In the genomic region with DNA sequence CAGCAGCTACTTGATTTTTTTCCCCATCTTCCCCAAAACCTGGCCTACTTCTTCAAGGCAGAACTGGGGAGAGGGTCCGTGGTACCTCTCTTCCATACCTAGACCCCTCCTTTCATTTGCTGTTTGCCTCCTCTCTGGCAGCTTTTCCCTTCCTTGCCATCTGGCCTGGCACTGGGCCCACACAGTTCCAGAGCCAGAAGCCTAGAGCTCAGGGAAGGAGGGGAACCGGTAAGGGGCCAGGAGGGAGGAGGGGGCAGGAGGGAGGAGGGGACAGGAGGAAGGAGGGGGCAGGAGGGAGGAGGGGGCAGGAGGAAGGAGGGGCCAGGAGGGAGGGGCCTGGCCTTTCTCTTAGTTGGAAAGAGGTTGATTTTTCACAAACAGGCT, we compare ENCODE assay signal across 8 mouse cellular contexts. TPM values are rescaled to one million over a fixed set of nuclear protein-coding genes. Genes with fewer than 3 reads are reported as not detected.
A peak's percentile ranks its signal among the peaks of the same experiment; 100 is the strongest.
DNase-seq lines count a peak whose midpoint lies in the region; ATAC-seq and TF ChIP-seq lines count a peak whose summit lies in the region.

No protein-coding gene starts in this region.

- peaks cover 8% of the 10 kb centered on the region for H3K4me1 ChIP-seq in heart, embryonic 11.5 days (ENCODE audit: control insufficient read depth, insufficient read depth, low read length)
- peaks cover 14% of the 10 kb centered on the region for H3K4me1 ChIP-seq in limb, embryonic 10.5 days

- no peaks in the 10 kb centered on the region for H3K36me3 ChIP-seq in heart, embryonic 11.5 days (ENCODE audit: control insufficient read depth, insufficient read depth, low read length)
- H3K36me3 ChIP-seq in limb, embryonic 10.5 days, result no peaks in the 10 kb centered on the region

- 0 out of 2 replicates have a peak overlapping the region, but pooled peaks have one; percentile 29 for H3K27ac ChIP-seq in heart, embryonic 11.5 days (ENCODE audit: low read depth, low read length)
- H3K27ac ChIP-seq in limb, embryonic 10.5 days, result peak overlapping the region; percentile 56

- TF ChIP-seq CTCF in brain, embryonic 14.5 days (IDR thresholded peaks at IDR 0.05; ENCODE audit: borderline replicate concordance, extremely low read depth, insufficient read depth, insufficient read length), result no peak

- H3K27me3 ChIP-seq in heart, embryonic 11.5 days (ENCODE audit: control insufficient read depth, insufficient read depth, low read length), result no peaks in the 10 kb centered on the region
- H3K27me3 ChIP-seq in limb, embryonic 10.5 days (ENCODE audit: low read depth, poor library complexity, severe bottlenecking), result peaks cover 7% of the 10 kb centered on the region; the same call in 1 of the 2 replicates

- no peak overlapping the region for H3K4me2 ChIP-seq in heart, embryonic 11.5 days

- 24% methylated on average over 2 of the region's 2 CpGs for WGBS in heart, embryonic 11.5 days (ENCODE audit: insufficient replicate concordance)
- WGBS in limb, embryonic 10.5 days, result 40% methylated on average over 2 of the region's 2 CpGs

- no peak for TF ChIP-seq POLR2A in brain, embryonic 14.5 days (IDR thresholded peaks at IDR 0.05; ENCODE audit: borderline replicate concordance, extremely low read depth, insufficient read depth, insufficient read length, poor library complexity, severe bottlenecking)

- DNase-seq in heart, adult 9 months (ENCODE audit: low spot score in 2 of 2), result no peak
- DNase-seq in 416B (ENCODE audit: low read depth), result peak; percentile 87
- peak; percentile 97 for DNase-seq in brain, embryonic 14.5 days (ENCODE audit: low read depth)
- no peak for DNase-seq in limb, embryonic 10.5 days (ENCODE audit: low spot score)
- peak; percentile 61 for DNase-seq in retina, postnatal 7 days (ENCODE audit: low read depth, low spot score)

- no peak; the same call in 1 of the 2 replicates for ATAC-seq in heart, embryonic 11.5 days (replicated peaks; ENCODE audit: insufficient number of reproducible peaks, low FRiP score, low TSS enrichment)
- ATAC-seq in granulocyte monocyte progenitor cell, adult 5-6 weeks (replicated peaks; ENCODE audit: poor library complexity, severe bottlenecking), result peak; percentile 15; the same call in 1 of the 2 replicates
- ATAC-seq in megakaryocyte-erythroid progenitor cell, adult 5-6 weeks (replicated peaks; ENCODE audit: low FRiP score, low TSS enrichment, poor library complexity, severe bottlenecking), result no peak

- H3K9me3 ChIP-seq in heart, embryonic 11.5 days (replicated peaks; ENCODE audit: control insufficient read depth, low read length), result no peaks in the 10 kb centered on the region
- no peaks in the 10 kb centered on the region for H3K9me3 ChIP-seq in limb, embryonic 10.5 days (replicated peaks)

- no peak overlapping the region for H3K9ac ChIP-seq in heart, embryonic 11.5 days (ENCODE audit: low read depth, low read length)

- no peak overlapping the region for H3K4me3 ChIP-seq in heart, embryonic 11.5 days (ENCODE audit: low read depth, low read length)
- no peak overlapping the region for H3K4me3 ChIP-seq in limb, embryonic 10.5 days

RNA-seq across cellular contexts. Expression of a gene that starts 4.2 kb away (rescaled TPM):
- 0.27 TPM in 1 of 2 replicates, not detected in the other for polyA plus RNA-seq in heart, embryonic 11.5 days (2014; fragmentation: Nextera tagmentation; extraction: Ambion mirVana)
- 1.0 and 1.2 TPM in 2 replicates for polyA plus RNA-seq in brain, embryonic 14.5 days (2012; rRNA removed)
- total RNA-seq in granulocyte monocyte progenitor cell, adult 5-6 weeks (2014; fragmentation: Nextera tagmentation), result 8.7 and 13.4 TPM in 2 replicates
- total RNA-seq in granulocyte monocyte progenitor cell, adult 5-6 weeks (2017), result 2.7 and 5.2 TPM in 2 replicates
- 0.14 and 0.18 TPM in 2 replicates for polyA plus RNA-seq in limb, embryonic 10.5 days (2016; fragmentation: Nextera tagmentation; extraction: Ambion mirVana)
- not detected in 2 replicates for total RNA-seq in megakaryocyte-erythroid progenitor cell, adult 5-6 weeks (2014; fragmentation: Nextera tagmentation)
- total RNA-seq in megakaryocyte-erythroid progenitor cell, adult 5-6 weeks (2017), result 4.3 TPM in 1 of 2 replicates, not detected in the other

RNA-seq across cellular contexts. Expression of a gene that starts 22.4 kb away (rescaled TPM):
- polyA plus RNA-seq in heart, embryonic 11.5 days (2014; fragmentation: Nextera tagmentation; extraction: Ambion mirVana), result 8.3 TPM in 2 replicates
- 29.5 and 32.6 TPM in 2 replicates for polyA plus RNA-seq in brain, embryonic 14.5 days (2012; rRNA removed)
- total RNA-seq in granulocyte monocyte progenitor cell, adult 5-6 weeks (2014; fragmentation: Nextera tagmentation), result 10.6 and 17.5 TPM in 2 replicates
- 1.3 and 3.9 TPM in 2 replicates for total RNA-seq in granulocyte monocyte progenitor cell, adult 5-6 weeks (2017)
- 10.1 and 13.0 TPM in 2 replicates for polyA plus RNA-seq in limb, embryonic 10.5 days (2016; fragmentation: Nextera tagmentation; extraction: Ambion mirVana)
- 8.6 and 16.5 TPM in 2 replicates for total RNA-seq in megakaryocyte-erythroid progenitor cell, adult 5-6 weeks (2014; fragmentation: Nextera tagmentation)
- total RNA-seq in megakaryocyte-erythroid progenitor cell, adult 5-6 weeks (2017), result 0.95 and 8.6 TPM in 2 replicates

RNA-seq across cellular contexts. Expression of a gene that starts 23.9 kb away (rescaled TPM):
- polyA plus RNA-seq in heart, embryonic 11.5 days (2014; fragmentation: Nextera tagmentation; extraction: Ambion mirVana), result 64.4 and 67.8 TPM in 2 replicates
- polyA plus RNA-seq in brain, embryonic 14.5 days (2012; rRNA removed), result 69.8 and 142 TPM in 2 replicates
- 136 and 161 TPM in 2 replicates for total RNA-seq in granulocyte monocyte progenitor cell, adult 5-6 weeks (2014; fragmentation: Nextera tagmentation)
- 246 and 373 TPM in 2 replicates for total RNA-seq in granulocyte monocyte progenitor cell, adult 5-6 weeks (2017)
- 104 and 109 TPM in 2 replicates for polyA plus RNA-seq in limb, embryonic 10.5 days (2016; fragmentation: Nextera tagmentation; extraction: Ambion mirVana)
- 153 and 188 TPM in 2 replicates for total RNA-seq in megakaryocyte-erythroid progenitor cell, adult 5-6 weeks (2014; fragmentation: Nextera tagmentation)
- 438 and 492 TPM in 2 replicates for total RNA-seq in megakaryocyte-erythroid progenitor cell, adult 5-6 weeks (2017)

RNA-seq across cellular contexts. Expression of a gene that starts 32.3 kb away (rescaled TPM):
- polyA plus RNA-seq in heart, embryonic 11.5 days (2014; fragmentation: Nextera tagmentation; extraction: Ambion mirVana), result 66.6 and 80.5 TPM in 2 replicates
- polyA plus RNA-seq in brain, embryonic 14.5 days (2012; rRNA removed), result 127 and 169 TPM in 2 replicates
- 49.2 and 55.8 TPM in 2 replicates for total RNA-seq in granulocyte monocyte progenitor cell, adult 5-6 weeks (2014; fragmentation: Nextera tagmentation)
- 34.7 and 40.2 TPM in 2 replicates for total RNA-seq in granulocyte monocyte progenitor cell, adult 5-6 weeks (2017)
- polyA plus RNA-seq in limb, embryonic 10.5 days (2016; fragmentation: Nextera tagmentation; extraction: Ambion mirVana), result 121 and 145 TPM in 2 replicates
- total RNA-seq in megakaryocyte-erythroid progenitor cell, adult 5-6 weeks (2014; fragmentation: Nextera tagmentation), result 23.6 and 45.9 TPM in 2 replicates
- total RNA-seq in megakaryocyte-erythroid progenitor cell, adult 5-6 weeks (2017), result 43.0 and 51.1 TPM in 2 replicates

RNA-seq across cellular contexts. Expression of a gene that starts 59.8 kb away (rescaled TPM):
- 50.7 and 52.9 TPM in 2 replicates for polyA plus RNA-seq in heart, embryonic 11.5 days (2014; fragmentation: Nextera tagmentation; extraction: Ambion mirVana)
- polyA plus RNA-seq in brain, embryonic 14.5 days (2012; rRNA removed), result 32.6 and 34.6 TPM in 2 replicates
- 65.6 and 82.8 TPM in 2 replicates for total RNA-seq in granulocyte monocyte progenitor cell, adult 5-6 weeks (2014; fragmentation: Nextera tagmentation)
- 79.2 and 82.4 TPM in 2 replicates for total RNA-seq in granulocyte monocyte progenitor cell, adult 5-6 weeks (2017)
- 94.6 and 119 TPM in 2 replicates for polyA plus RNA-seq in limb, embryonic 10.5 days (2016; fragmentation: Nextera tagmentation; extraction: Ambion mirVana)
- total RNA-seq in megakaryocyte-erythroid progenitor cell, adult 5-6 weeks (2014; fragmentation: Nextera tagmentation), result 92.2 and 114 TPM in 2 replicates
- 108 and 125 TPM in 2 replicates for total RNA-seq in megakaryocyte-erythroid progenitor cell, adult 5-6 weeks (2017)

Comparison
In these comparisons a context has a peak if more than half of its experiments do, and no peak if none do; other contexts are left out.
1. DNase-seq: peak in 416B (single experiment), brain, embryonic 14.5 days (single experiment) and retina, postnatal 7 days (single experiment); none in heart, adult 9 months (0 of 2) and limb, embryonic 10.5 days (single experiment).